Mouse (Mus musculus) frontal cortex, postnatal 10 days (tissue): ENCODE measurements at regions not wholly inside any gene's neighbourhood (a gene's known extent, or its start where the extent isn't known, plus 50 kb on each side); places are given as distances from the start of the nearest gene placed in this dataset.

Experiments
- DNase-seq, 2 experiments: peaks; one replicate each; pipeline ENCODE4 v3.0.0; 2022; ENCODE audit warnings: low spot score in 2 of 2, mixed read lengths in 1 of 2

- no peak for DNase-seq
Observed at GRCm38 (mm10) chr4:53320735-53321449, 119.3 kb upstream of the Slc44a1 start.

- DNase-seq, result no peak
Observed at GRCm38 (mm10) chr4:53319051-53319450, 121.2 kb upstream of the Slc44a1 start.

- DNase-seq, result no peak
Observed at GRCm38 (mm10) chr4:53318181-53318580, 122.0 kb upstream of the Slc44a1 start.

GRCm38 (mm10) chr4:53317453-53317824 lies 122.8 kb upstream of the Slc44a1 start:
- DNase-seq, result peak in 1 of 2 experiments; percentile 23

GRCm38 (mm10) chr4:53316796-53317452 lies 123.3 kb upstream of the Slc44a1 start:
- no peak for DNase-seq

- DNase-seq, result peak; percentile 32
Observed at GRCm38 (mm10) chr4:53315876-53316762, 124.1 kb upstream of the Slc44a1 start.

- DNase-seq, result peak; percentile 23 to 32
Observed at GRCm38 (mm10) chr4:53315121-53315875, 124.9 kb upstream of the Slc44a1 start.

- DNase-seq, result no peak
Observed at GRCm38 (mm10) chr4:53314076-53314475, 126.1 kb upstream of the Slc44a1 start.

- DNase-seq, result no peak
Observed at GRCm38 (mm10) chr4:53307121-53307520, 133.1 kb upstream of the Slc44a1 start.

GRCm38 (mm10) chr4:53304782-53305385 lies 135.3 kb upstream of the Slc44a1 start:
- DNase-seq, result no peak

- DNase-seq, result no peak
Observed at GRCm38 (mm10) chr4:53304290-53304654, 135.9 kb upstream of the Slc44a1 start.

GRCm38 (mm10) chr4:53303621-53304289 lies 136.5 kb upstream of the Slc44a1 start:
- DNase-seq, result no peak

- no peak for DNase-seq
Observed at GRCm38 (mm10) chr4:53297975-53298374, 138.3 kb upstream of the Abca1 start.

- no peak for DNase-seq
Observed at GRCm38 (mm10) chr4:53292606-53293005, 132.9 kb upstream of the Abca1 start.

GRCm38 (mm10) chr4:53277741-53278525 lies 118.2 kb upstream of the Abca1 start:
- no peak for DNase-seq

GRCm38 (mm10) chr4:53270433-53270832 lies 110.7 kb upstream of the Abca1 start:
- DNase-seq, result no peak

- DNase-seq, result no peak
Observed at GRCm38 (mm10) chr4:53269999-53270398, 110.3 kb upstream of the Abca1 start.

- DNase-seq, result no peak
Observed at GRCm38 (mm10) chr4:53269251-53269842, 109.7 kb upstream of the Abca1 start.

- no peak for DNase-seq
Observed at GRCm38 (mm10) chr4:53264901-53265300, 105.2 kb upstream of the Abca1 start.

GRCm38 (mm10) chr4:53264501-53264900 lies 104.8 kb upstream of the Abca1 start:
- no peak for DNase-seq
